Mouse (Mus musculus) kidney, postnatal 4 days (tissue): ENCODE data around the gene Rtel1.
A peak's percentile ranks its signal among the peaks of the same experiment; 100 is the strongest.

Source experiments
- DNase-seq, 2 experiments: peaks; one replicate each; pipeline ENCODE4 v3.0.0; 2021; ENCODE audit warnings: mixed read lengths in 2 of 2

Rtel1 gene

DNA sequence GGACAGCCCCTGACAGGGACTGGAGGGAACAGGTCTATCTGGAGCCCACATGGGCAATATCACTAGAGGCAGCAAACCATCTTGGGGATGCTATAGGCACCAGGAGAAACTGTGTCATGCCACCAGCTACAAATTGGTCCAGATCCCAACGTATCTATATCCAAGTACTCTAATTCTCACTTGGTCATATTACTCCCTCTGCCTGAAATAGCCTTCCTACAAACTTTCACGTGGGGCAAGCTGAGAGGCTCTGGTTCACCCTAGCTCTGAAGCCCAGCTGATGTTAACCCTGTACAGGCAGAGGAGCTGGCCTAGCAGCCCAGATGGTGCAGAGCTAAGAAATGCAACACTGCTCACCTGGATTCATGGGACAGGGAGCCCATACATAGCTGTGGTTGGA is 72.0 kb downstream of the Rtel1 start:
- no peak for DNase-seq

GRCm38 (mm10) chr2:181392600-181393213 is 73.2 kb downstream of the Rtel1 start:
- peak; percentile 93 for DNase-seq

- DNase-seq, result no peak
Observed at GRCm38 (mm10) chr2:181394086-181394485, 74.5 kb downstream of the Rtel1 start.

DNA sequence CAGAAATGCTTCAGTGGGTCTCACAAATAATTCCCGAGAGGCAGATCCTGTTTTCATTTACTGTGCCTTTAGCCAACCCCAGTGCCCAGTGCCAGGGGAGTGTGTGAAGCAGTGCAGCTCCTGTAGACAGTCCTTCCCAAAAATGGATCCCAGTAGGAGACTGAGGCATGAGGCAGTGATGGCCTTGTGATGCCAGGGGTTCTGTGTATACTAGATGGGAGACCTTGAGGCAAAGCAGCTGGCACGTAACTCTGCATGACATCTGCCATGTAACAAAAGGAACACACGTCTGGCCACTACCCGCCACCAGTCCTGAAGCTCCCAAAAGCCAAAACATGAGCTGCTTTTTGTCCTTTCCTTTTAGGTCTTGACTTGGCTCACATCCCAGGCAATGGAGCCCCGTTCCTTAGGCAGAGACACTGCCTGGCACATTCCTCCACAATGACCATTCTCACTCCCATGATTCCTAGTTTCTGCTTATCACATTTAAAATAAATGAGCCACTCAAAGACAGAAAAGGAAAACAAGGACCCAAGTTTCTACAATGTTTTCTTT is 77.7 kb downstream of the Rtel1 start:
- DNase-seq, result no peak

- DNase-seq, result no peak
Observed at GRCm38 (mm10) chr2:181401497-181401896, 82.0 kb downstream of the Rtel1 start.

- DNase-seq, result no peak
Observed at GRCm38 (mm10) chr2:181403722-181404121, 84.2 kb downstream of the Rtel1 start.
